Mouse (Mus musculus) spleen, adult 2 months (tissue): Measurements from ENCODE around the gene H2-DMa.

Source experiments
- CTCF ChIP-seq: fragments of 200-500 bp; IDR thresholded peaks from 2 replicates; pipeline ENCODE4 v1.5.1; 2011; ENCODE audit warnings: mild to moderate bottlenecking, inconsistent platforms; ENCODE audit not compliant: insufficient read depth, insufficient read length, insufficient replicate concordance; ENCODE audit errors: extremely low read depth
- POLR2A ChIP-seq: fragments of 200-500 bp; IDR thresholded peaks from 2 replicates; pipeline ENCODE4 v1.6.1; 2011; ENCODE audit warnings: low read depth, low read length, inconsistent platforms

DNA sequence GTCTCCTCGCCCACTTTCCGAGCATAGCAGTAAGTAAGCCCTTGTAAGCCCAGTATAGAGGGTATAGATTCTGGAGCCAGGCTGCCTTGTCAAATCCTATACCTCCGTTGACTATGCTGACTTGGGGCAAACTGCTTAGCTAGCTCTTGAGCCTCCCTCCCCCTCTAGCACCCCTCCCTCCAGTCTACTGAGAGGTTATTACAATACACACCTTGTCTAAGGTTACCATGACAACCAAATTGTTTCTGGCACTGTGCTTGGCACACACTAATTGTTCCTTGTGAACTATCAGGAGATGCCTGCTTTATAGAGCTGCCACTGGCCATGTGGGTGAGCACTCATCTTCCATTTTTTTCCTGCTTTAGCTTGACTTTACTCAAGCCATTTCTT is 9.5 kb upstream of the H2-DMa start:
- TF ChIP-seq CTCF: no peak
- TF ChIP-seq POLR2A: no peak
